Mouse (Mus musculus): ENCODE measurements around the gene Stx1b. TPM values are rescaled to one million over a fixed set of nuclear protein-coding genes. Genes with fewer than 3 reads are reported as not detected.
A peak's percentile ranks its signal among the peaks of the same experiment; 100 is the strongest.

Stx1b gene
- total and polyA plus RNA-seq, 3 experiments = 0.02 to 0.16 (median 0.15) TPM

DNA sequence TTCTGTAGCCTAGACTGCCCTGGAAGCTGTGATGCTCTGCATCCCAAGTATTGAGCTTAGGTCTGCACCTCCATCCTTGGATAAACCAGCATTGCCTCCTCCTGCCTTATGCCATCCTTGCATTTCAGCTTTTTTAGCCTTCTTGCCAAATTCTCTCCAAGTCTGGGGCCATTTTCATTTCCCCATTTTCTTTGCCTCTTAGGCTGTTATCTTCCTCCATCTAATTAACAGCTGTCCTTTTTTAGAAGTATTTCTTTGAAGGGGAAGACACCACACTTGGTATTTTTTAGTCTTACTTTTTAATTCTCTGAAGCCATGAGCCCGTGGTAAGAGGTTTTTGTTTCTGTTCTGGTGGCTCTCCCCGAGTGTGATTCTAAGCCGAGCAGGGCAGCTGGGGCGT, 60.7 kb downstream of the Stx1b start:
- peaks cover 73% of the 10 kb centered on the region for H3K36me3 ChIP-seq (replicated peaks)
- no peak for ATAC-seq (ENCODE audit: extremely low read depth, insufficient number of reproducible peaks, low FRiP score, poor library complexity, severe bottlenecking)
- TF ChIP-seq GATA1 (IDR thresholded peaks at IDR 0.05; ENCODE audit: borderline replicate concordance, low read length) = no peak
- no peak for TF ChIP-seq TAL1 (conservative IDR thresholded peaks at IDR 0.05; ENCODE audit: low read depth, low read length)
- no peak for TF ChIP-seq GATA2 (IDR thresholded peaks at IDR 0.05; ENCODE audit: borderline replicate concordance, low read depth, low read length)
- TF ChIP-seq POLR2AphosphoS5 (IDR thresholded peaks at IDR 0.05; ENCODE audit: insufficient replicate concordance, low read depth, low read length) = no peak
- TF ChIP-seq CTCF (IDR thresholded peaks at IDR 0.05; ENCODE audit: low read depth, low read length) = no peak
- no peaks in the 10 kb centered on the region for H3K27me3 ChIP-seq (ENCODE audit: insufficient read depth, low read length)
- no peak for DNase-seq (ENCODE audit: low spot score)
- no peaks in the 10 kb centered on the region for H3K9me3 ChIP-seq (replicated peaks)
- H3K4me3 ChIP-seq (ENCODE audit: low read depth, low read length) = no peak overlapping the region
- H3K4me1 ChIP-seq (ENCODE audit: insufficient read depth, low read depth, low read length) = peaks cover 45% of the 10 kb centered on the region

DNA sequence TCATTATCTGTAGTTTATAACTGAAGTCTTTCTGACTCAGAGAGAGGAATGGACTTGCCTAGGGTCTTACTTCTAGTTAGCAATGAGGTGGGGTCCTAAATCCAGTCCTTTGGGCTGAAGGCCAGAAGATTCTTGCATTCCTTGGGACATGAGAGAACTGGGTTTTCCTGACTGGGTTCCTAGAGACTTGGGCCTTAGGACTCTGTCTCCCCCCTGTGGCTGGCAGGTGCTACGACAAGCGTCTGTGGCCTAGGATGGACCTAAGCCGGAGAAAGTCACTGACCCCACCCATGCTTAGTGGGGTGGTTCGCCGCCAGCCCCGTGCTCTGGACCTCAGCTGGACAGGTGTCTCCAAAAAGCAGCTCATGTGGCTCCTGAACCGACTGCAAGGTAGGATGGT, 63.3 kb downstream of the Stx1b start:
- H3K9me3 ChIP-seq (replicated peaks) = no peaks in the 10 kb centered on the region
- peaks cover 20% of the 10 kb centered on the region for H3K4me1 ChIP-seq (ENCODE audit: insufficient read depth, low read depth, low read length)
- ATAC-seq (ENCODE audit: extremely low read depth, insufficient number of reproducible peaks, low FRiP score, poor library complexity, severe bottlenecking) = no peak
- H3K4me3 ChIP-seq (ENCODE audit: low read depth, low read length) = no peak overlapping the region
- no peaks in the 10 kb centered on the region for H3K27me3 ChIP-seq (ENCODE audit: insufficient read depth, low read length)
- no peak for DNase-seq (ENCODE audit: low spot score)
- TF ChIP-seq CTCF (IDR thresholded peaks at IDR 0.05; ENCODE audit: low read depth, low read length) (peak; percentile 95), POLR2AphosphoS5 (IDR thresholded peaks at IDR 0.05; ENCODE audit: insufficient replicate concordance, low read depth, low read length) (no peak)
- peaks cover 77% of the 10 kb centered on the region for H3K36me3 ChIP-seq (replicated peaks)

DNA sequence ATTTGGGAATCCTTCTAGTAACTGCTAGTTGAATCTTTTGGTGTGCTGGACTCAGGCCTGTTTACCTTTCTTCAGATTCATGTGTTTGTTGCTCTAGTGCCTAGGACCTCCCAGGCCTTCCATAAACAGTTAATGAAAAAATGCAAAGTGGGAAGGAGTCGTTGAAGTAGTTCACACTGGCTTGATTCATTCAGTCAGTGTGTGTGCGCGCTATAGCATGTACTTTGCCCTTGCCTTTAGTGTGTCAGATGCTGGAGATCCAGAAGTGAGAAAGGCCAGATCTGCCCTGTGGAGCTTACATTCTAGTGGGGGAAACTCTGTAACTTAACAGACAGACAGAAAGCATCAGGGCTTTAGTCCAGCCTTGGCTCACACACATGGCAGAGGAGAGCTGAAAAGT, 63.9 kb downstream of the Stx1b start:
- Histone ChIP-seq H3K4me1 (ENCODE audit: insufficient read depth, low read depth, low read length) (peaks cover 16% of the 10 kb centered on the region), H3K27me3 (ENCODE audit: insufficient read depth, low read length) (no peaks in the 10 kb centered on the region), H3K4me3 (ENCODE audit: low read depth, low read length) (no peak overlapping the region), H3K9me3 (replicated peaks) (no peaks in the 10 kb centered on the region), H3K36me3 (replicated peaks) (peaks cover 77% of the 10 kb centered on the region)
- DNase-seq (ENCODE audit: low spot score) (no peak), ATAC-seq (ENCODE audit: extremely low read depth, insufficient number of reproducible peaks, low FRiP score, poor library complexity, severe bottlenecking) (no peak)
- TF ChIP-seq POLR2AphosphoS5 (IDR thresholded peaks at IDR 0.05; ENCODE audit: insufficient replicate concordance, low read depth, low read length) (no peak), TAL1 (conservative IDR thresholded peaks at IDR 0.05; ENCODE audit: low read depth, low read length) (no peak), GATA2 (IDR thresholded peaks at IDR 0.05; ENCODE audit: borderline replicate concordance, low read depth, low read length) (no peak), CTCF (IDR thresholded peaks at IDR 0.05; ENCODE audit: low read depth, low read length) (no peak), GATA1 (IDR thresholded peaks at IDR 0.05; ENCODE audit: borderline replicate concordance, low read length) (no peak)

DNA sequence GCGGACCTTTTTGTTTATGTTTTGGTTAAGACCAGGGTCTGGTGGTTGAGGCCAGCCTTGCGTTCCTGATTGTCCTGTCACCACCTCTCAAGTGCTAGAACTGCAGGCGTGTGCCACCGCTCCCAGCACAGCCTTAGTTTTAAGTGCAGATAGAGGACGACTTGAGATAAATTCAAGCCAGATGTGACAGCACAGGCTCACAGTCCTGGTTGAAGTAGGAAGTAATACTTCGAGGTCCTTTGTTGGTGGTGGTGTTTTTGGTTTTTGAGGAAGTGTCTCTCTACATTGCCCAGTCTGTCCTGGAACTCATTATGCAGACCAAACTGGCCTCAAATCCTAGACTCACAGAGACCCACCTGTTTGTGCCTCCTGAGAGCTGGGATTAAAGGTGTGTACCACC, 64.6 kb downstream of the Stx1b start:
- TF ChIP-seq GATA1 (IDR thresholded peaks at IDR 0.05; ENCODE audit: borderline replicate concordance, low read length) (no peak), TAL1 (conservative IDR thresholded peaks at IDR 0.05; ENCODE audit: low read depth, low read length) (no peak), GATA2 (IDR thresholded peaks at IDR 0.05; ENCODE audit: borderline replicate concordance, low read depth, low read length) (no peak), POLR2AphosphoS5 (IDR thresholded peaks at IDR 0.05; ENCODE audit: insufficient replicate concordance, low read depth, low read length) (no peak), CTCF (IDR thresholded peaks at IDR 0.05; ENCODE audit: low read depth, low read length) (no peak)
- no peak for DNase-seq (ENCODE audit: low spot score)
- H3K4me1 ChIP-seq (ENCODE audit: insufficient read depth, low read depth, low read length) = peaks cover 16% of the 10 kb centered on the region
- no peaks in the 10 kb centered on the region for H3K9me3 ChIP-seq (replicated peaks)
- H3K4me3 ChIP-seq (ENCODE audit: low read depth, low read length) = no peak overlapping the region
- no peaks in the 10 kb centered on the region for H3K27me3 ChIP-seq (ENCODE audit: insufficient read depth, low read length)
- no peak for ATAC-seq (ENCODE audit: extremely low read depth, insufficient number of reproducible peaks, low FRiP score, poor library complexity, severe bottlenecking)
- H3K36me3 ChIP-seq (replicated peaks) = peaks cover 78% of the 10 kb centered on the region

Other genes with a start within 250 kb of the Stx1b start
Only the 20 nearest of the 26 such genes appear.
- gene Bcl7c, start 115.6 kb downstream of the Stx1b start, total RNA-seq (2014; fragmentation: Nextera tagmentation) = 18.1 and 38.7 TPM in 2 replicates
- 28.2 and 36.8 TPM in 2 replicates for gene Bcl7c, start 115.6 kb downstream of the Stx1b start, total RNA-seq (2017)
- gene Bcl7c, start 115.6 kb downstream of the Stx1b start, polyA plus RNA-seq (2012) = 330 and 397 TPM in 2 replicates
- gene Ctf1, start 111.8 kb downstream of the Stx1b start, total RNA-seq (2014; fragmentation: Nextera tagmentation) = 5.3 and 9.6 TPM in 2 replicates
- gene Ctf1, start 111.8 kb downstream of the Stx1b start, total RNA-seq (2017) = 0.41 and 2.3 TPM in 2 replicates
- gene Ctf1, start 111.8 kb downstream of the Stx1b start, polyA plus RNA-seq (2012) = 1.7 and 2.2 TPM in 2 replicates
- not detected in 2 replicates for gene Ctf2, start 92.4 kb downstream of the Stx1b start, total RNA-seq (2014; fragmentation: Nextera tagmentation)
- 0.16 TPM in 1 of 2 replicates, not detected in the other for gene Ctf2, start 92.4 kb downstream of the Stx1b start, total RNA-seq (2017)
- gene Ctf2, start 92.4 kb downstream of the Stx1b start, polyA plus RNA-seq (2012) = not detected in 2 replicates
- 6.4 and 6.9 TPM in 2 replicates for gene Fbxl19, start 80.0 kb downstream of the Stx1b start, total RNA-seq (2014; fragmentation: Nextera tagmentation)
- 15.1 and 18.8 TPM in 2 replicates for gene Fbxl19, start 80.0 kb downstream of the Stx1b start, total RNA-seq (2017)
- 54.4 and 58.5 TPM in 2 replicates for gene Fbxl19, start 80.0 kb downstream of the Stx1b start, polyA plus RNA-seq (2012)
- 27.4 and 27.7 TPM in 2 replicates for gene Orai3, start 54.7 kb downstream of the Stx1b start, total RNA-seq (2014; fragmentation: Nextera tagmentation)
- 47.1 and 53.8 TPM in 2 replicates for gene Orai3, start 54.7 kb downstream of the Stx1b start, total RNA-seq (2017)
- 30.2 and 43.1 TPM in 2 replicates for gene Orai3, start 54.7 kb downstream of the Stx1b start, polyA plus RNA-seq (2012)
- 104 and 115 TPM in 2 replicates for gene Setd1a, start 47.9 kb downstream of the Stx1b start, total RNA-seq (2014; fragmentation: Nextera tagmentation)
- 9.1 and 10.0 TPM in 2 replicates for gene Setd1a, start 47.9 kb downstream of the Stx1b start, total RNA-seq (2017)
- 103 and 118 TPM in 2 replicates for gene Setd1a, start 47.9 kb downstream of the Stx1b start, polyA plus RNA-seq (2012)
- gene Gm49388, start 38.9 kb downstream of the Stx1b start, total RNA-seq (2014; fragmentation: Nextera tagmentation) = 4.7 and 8.4 TPM in 2 replicates
- 0.23 TPM in 1 of 2 replicates, not detected in the other for gene Gm49388, start 38.9 kb downstream of the Stx1b start, total RNA-seq (2017)
- 0.12 and 1.1 TPM in 2 replicates for gene Gm49388, start 38.9 kb downstream of the Stx1b start, polyA plus RNA-seq (2012)
- 11.2 and 17.2 TPM in 2 replicates for gene Hsd3b7, start 23.9 kb downstream of the Stx1b start, total RNA-seq (2014; fragmentation: Nextera tagmentation)
- gene Hsd3b7, start 23.9 kb downstream of the Stx1b start, total RNA-seq (2017) = 42.3 and 52.1 TPM in 2 replicates
- gene Hsd3b7, start 23.9 kb downstream of the Stx1b start, polyA plus RNA-seq (2012) = 10.6 and 19.7 TPM in 2 replicates
- 26.9 and 36.0 TPM in 2 replicates for gene Stx4a, start 255 bp downstream of the Stx1b start, total RNA-seq (2014; fragmentation: Nextera tagmentation)
- gene Stx4a, start 255 bp downstream of the Stx1b start, total RNA-seq (2017) = 46.1 and 55.7 TPM in 2 replicates
- 64.9 and 69.9 TPM in 2 replicates for gene Stx4a, start 255 bp downstream of the Stx1b start, polyA plus RNA-seq (2012)
- gene Zfp646, start 51.7 kb upstream of the Stx1b start, total RNA-seq (2014; fragmentation: Nextera tagmentation) = 46.8 and 58.5 TPM in 2 replicates
- gene Zfp646, start 51.7 kb upstream of the Stx1b start, total RNA-seq (2017) = 42.1 and 45.0 TPM in 2 replicates
- gene Zfp646, start 51.7 kb upstream of the Stx1b start, polyA plus RNA-seq (2012) = 27.9 and 36.7 TPM in 2 replicates
- gene Zfp668, start 52.3 kb upstream of the Stx1b start, total RNA-seq (2014; fragmentation: Nextera tagmentation) = 9.2 and 14.9 TPM in 2 replicates
- gene Zfp668, start 52.3 kb upstream of the Stx1b start, total RNA-seq (2017) = 4.2 and 5.7 TPM in 2 replicates
- gene Zfp668, start 52.3 kb upstream of the Stx1b start, polyA plus RNA-seq (2012) = 33.9 and 39.5 TPM in 2 replicates
- gene Prss53, start 66.4 kb upstream of the Stx1b start, total RNA-seq (2014; fragmentation: Nextera tagmentation) = 0.58 TPM in 1 of 2 replicates, not detected in the other
- 0.29 and 0.38 TPM in 2 replicates for gene Prss53, start 66.4 kb upstream of the Stx1b start, total RNA-seq (2017)
- gene Prss53, start 66.4 kb upstream of the Stx1b start, polyA plus RNA-seq (2012) = 0.76 and 0.80 TPM in 2 replicates
- not detected in 2 replicates for gene Gm21974, start 70.9 kb upstream of the Stx1b start, total RNA-seq (2014; fragmentation: Nextera tagmentation)
- not detected in 2 replicates for gene Gm21974, start 70.9 kb upstream of the Stx1b start, total RNA-seq (2017)
- not detected in 2 replicates for gene Gm21974, start 70.9 kb upstream of the Stx1b start, polyA plus RNA-seq (2012)
- gene Vkorc1, start 71.1 kb upstream of the Stx1b start, total RNA-seq (2014; fragmentation: Nextera tagmentation) = 53.0 and 68.8 TPM in 2 replicates
- gene Vkorc1, start 71.1 kb upstream of the Stx1b start, total RNA-seq (2017) = 8.9 and 11.0 TPM in 2 replicates
- gene Vkorc1, start 71.1 kb upstream of the Stx1b start, polyA plus RNA-seq (2012) = 12.6 and 16.7 TPM in 2 replicates
- gene Bckdk, start 79.5 kb upstream of the Stx1b start, total RNA-seq (2014; fragmentation: Nextera tagmentation) = 73.4 and 80.0 TPM in 2 replicates
- 40.4 and 49.2 TPM in 2 replicates for gene Bckdk, start 79.5 kb upstream of the Stx1b start, total RNA-seq (2017)
- gene Bckdk, start 79.5 kb upstream of the Stx1b start, polyA plus RNA-seq (2012) = 114 and 134 TPM in 2 replicates
- gene Kat8, start 88.0 kb upstream of the Stx1b start, total RNA-seq (2014; fragmentation: Nextera tagmentation) = 39.0 and 45.1 TPM in 2 replicates
- 44.0 and 44.5 TPM in 2 replicates for gene Kat8, start 88.0 kb upstream of the Stx1b start, total RNA-seq (2017)
- gene Kat8, start 88.0 kb upstream of the Stx1b start, polyA plus RNA-seq (2012) = 6.8 and 7.4 TPM in 2 replicates
- gene Prss8, start 105.6 kb upstream of the Stx1b start, total RNA-seq (2014; fragmentation: Nextera tagmentation) = not detected in 2 replicates
- gene Prss8, start 105.6 kb upstream of the Stx1b start, total RNA-seq (2017) = 0.05 TPM in 1 of 2 replicates, not detected in the other
- not detected in 2 replicates for gene Prss8, start 105.6 kb upstream of the Stx1b start, polyA plus RNA-seq (2012)
- gene Prss36, start 122.2 kb upstream of the Stx1b start, total RNA-seq (2014; fragmentation: Nextera tagmentation) = 4.0 and 5.4 TPM in 2 replicates
- gene Prss36, start 122.2 kb upstream of the Stx1b start, total RNA-seq (2017) = 0.76 and 4.9 TPM in 2 replicates
- gene Prss36, start 122.2 kb upstream of the Stx1b start, polyA plus RNA-seq (2012) = 8.5 and 8.9 TPM in 2 replicates
- gene Fus, start 142.9 kb upstream of the Stx1b start, total RNA-seq (2014; fragmentation: Nextera tagmentation) = 211 and 218 TPM in 2 replicates
- gene Fus, start 142.9 kb upstream of the Stx1b start, total RNA-seq (2017) = 34.6 and 45.5 TPM in 2 replicates
- 568 and 604 TPM in 2 replicates for gene Fus, start 142.9 kb upstream of the Stx1b start, polyA plus RNA-seq (2012)
- gene Pycard, start 169.3 kb upstream of the Stx1b start, total RNA-seq (2014; fragmentation: Nextera tagmentation) = 2.0 and 2.4 TPM in 2 replicates
- gene Pycard, start 169.3 kb upstream of the Stx1b start, total RNA-seq (2017) = 3.3 and 3.5 TPM in 2 replicates
- gene Pycard, start 169.3 kb upstream of the Stx1b start, polyA plus RNA-seq (2012) = 1.2 and 1.3 TPM in 2 replicates